Mouse (Mus musculus): ENCODE results near the gene Insl6.

DNA sequence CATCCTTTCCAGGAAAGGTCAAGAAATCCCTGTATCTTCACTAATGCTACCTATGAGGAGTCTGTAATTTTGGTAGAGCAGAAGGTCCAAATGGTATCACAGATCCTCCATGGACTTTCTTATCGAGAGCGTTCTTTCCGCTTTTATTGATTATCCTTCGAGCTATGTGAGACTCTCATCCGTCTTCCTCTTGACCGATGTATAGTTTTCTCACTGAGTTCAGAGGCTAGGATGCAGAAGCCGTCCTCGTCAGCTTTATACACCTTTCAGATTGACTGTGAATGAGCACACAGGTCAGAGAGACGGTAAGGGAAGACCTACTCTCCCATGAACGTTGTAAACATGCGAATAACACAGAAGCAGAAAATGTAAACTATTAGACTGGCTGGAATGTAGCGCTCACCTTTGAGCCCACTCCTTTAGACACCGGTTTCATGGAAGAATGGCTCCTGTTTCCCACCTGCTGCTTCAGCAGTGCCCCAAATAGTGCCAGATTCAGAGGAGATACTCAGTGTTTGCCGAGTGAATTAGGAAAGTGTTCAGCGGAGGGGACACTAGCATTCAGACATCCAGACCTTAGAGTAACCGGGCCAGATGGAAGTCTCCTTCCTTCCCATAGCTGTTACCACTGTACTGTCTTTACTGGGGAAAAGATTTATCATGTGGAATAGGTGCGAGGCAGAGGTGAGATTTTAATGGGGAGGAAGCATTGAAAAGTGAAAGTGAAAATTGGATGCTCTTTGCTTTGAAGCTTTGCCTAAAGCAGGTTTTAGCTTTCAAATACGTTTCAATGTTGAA is 46.3 kb upstream of the Insl6 start:
- TF ChIP-seq POLR2A (IDR thresholded peaks at IDR 0.05; ENCODE audit: control insufficient read depth, low read depth, low read length): no peak
- no peak for TF ChIP-seq CTCF (IDR thresholded peaks at IDR 0.05; ENCODE audit: control insufficient read depth, insufficient read depth, insufficient replicate concordance, low read depth, low read length)

Measured in testis, adult 2 months (tissue).